Mouse (Mus musculus): ENCODE measurements around the gene Rxrb.

The Rxrb gene

DNA sequence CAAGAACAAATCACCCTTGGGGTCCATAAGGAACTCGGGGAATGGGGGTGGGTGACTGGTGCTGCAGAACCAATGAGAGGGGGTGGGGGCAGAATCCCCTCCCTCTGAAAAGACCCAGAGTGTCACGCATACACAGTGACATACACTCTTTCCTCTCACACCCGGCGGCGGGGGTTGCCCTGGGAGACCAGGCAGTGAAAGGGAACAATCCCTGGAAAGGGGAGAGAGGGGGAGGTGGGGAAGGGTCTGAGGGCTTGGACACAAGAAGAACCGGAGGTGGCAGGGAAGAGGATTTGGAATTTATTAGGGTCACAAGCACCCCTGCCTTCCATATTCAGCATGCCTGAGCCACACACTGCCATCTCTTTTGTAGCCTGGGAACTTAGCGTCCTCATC lies 5.9 kb upstream of the Rxrb start:
- peak; percentile 50 for DNase-seq (ENCODE audit: low spot score)

DNA sequence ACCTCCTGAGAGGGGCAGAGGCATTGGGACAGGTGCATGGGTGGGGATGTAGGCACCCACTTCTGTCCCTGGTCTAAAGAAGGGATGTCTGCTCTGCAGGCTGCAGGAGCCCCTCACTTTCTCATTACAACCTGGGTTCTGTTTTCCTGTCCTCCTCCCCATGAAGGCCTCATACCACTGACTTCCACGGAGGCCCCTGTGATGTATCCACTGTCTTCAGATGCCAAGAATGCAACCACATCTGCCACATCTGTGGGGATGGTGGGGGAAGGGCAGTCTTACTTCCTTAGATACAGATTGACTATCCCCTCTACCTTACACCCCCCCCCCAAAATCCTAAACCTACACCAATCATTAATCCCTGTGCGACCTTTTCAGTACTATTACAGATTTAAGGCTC lies 5.4 kb upstream of the Rxrb start:
- DNase-seq (ENCODE audit: low spot score): no peak

DNA sequence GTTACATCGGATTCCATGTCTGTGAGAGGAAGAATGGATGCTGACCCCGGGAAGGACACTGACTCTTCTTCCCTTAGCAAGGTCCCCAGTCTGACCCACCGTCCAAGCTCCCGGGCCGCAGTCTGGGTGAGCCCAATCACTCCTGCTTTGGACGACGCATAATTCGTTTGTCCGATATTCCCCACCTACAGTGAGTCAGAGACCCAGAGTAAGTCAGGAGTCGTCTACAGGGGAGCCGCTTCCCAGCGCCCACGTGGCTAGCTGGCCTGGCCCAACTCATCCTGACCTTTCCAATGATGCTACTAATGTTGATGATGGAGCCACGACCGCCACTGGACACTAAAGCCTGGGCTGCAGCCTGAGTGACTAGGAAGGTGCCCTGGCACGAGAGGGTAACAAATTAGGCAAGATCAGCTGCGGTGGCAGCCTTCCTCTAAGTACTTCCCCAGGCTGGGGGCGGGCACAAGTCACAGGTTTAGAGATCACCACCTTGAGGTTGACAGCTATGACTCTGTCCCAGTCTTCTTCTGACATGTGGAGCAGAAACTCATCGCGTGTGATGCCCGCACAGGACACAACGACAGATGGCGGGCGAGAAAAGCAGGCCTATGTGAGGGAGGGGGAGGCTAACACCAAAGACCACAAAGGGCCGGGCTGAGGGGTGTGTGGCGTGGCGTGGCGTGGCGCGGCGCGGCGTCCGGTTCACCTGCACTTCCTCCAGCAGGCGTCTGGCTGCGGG lies 4.5 kb upstream of the Rxrb start:
- no peak for DNase-seq (ENCODE audit: low spot score)

DNA sequence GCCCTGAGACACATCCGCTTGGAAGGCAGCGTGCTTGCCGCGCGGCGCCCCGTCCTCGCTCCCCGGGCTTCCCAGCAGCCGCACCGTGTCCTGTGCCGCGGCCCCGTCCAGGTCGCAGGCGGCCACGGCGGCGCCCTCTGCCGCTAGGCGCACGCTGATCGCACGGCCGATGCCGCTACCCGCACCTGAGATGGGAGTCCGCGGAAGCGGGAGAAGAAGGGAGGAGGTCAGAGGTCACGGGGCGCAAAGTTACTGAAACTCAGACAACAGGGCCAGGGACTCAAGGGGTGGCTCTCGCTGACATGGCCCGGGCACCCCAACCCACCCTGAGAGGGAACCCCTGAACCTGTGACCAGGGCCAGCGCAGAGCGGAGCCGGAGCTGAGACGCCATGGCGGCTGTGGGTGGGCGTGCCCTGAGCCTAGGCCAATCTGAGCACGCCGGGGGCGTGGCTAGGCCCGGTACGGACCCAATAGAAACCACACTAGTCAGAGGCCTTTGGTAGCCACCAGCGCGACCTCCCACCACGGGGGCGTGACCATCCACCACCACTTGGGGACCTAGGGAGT lies 3.9 kb upstream of the Rxrb start, which contains the start of gene H2-Ke6:
H2-Ke6 (minus strand) TSS at position 405 of the 568 bp plus-strand sequence.
- DNase-seq (ENCODE audit: low spot score): peak; percentile 95

DNA sequence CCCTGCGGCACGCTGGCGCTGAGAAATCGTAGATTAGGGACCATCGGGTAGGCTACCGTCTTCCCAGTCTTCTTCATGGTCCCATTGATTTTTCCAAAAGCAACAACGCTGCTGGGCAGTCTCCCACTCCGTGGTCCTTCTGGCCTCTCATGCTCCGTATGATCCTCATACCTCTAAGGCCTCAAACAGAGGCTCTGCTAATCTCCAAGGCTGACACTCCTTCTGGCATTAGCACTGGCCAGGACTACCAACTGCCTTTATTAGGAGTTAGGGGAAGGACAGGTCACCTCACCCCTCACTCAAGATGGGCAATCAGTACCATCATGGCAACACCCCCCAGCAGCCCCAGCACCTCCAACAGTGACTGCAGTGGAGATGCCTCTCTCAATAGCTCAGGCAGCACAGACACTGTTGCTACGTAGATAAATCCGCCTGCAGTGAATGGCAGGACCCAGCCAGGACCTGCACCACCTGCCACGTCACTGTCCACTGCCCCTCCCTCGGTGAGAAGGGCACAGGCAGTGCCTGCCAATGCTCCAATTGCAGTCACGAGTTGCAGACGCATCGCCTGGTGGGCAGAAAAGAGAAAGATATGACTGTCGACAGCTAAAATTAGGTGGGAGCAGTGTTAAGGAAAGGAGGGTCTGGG lies 3.0 kb upstream of the Rxrb start:
- DNase-seq (ENCODE audit: low spot score): no peak

DNA sequence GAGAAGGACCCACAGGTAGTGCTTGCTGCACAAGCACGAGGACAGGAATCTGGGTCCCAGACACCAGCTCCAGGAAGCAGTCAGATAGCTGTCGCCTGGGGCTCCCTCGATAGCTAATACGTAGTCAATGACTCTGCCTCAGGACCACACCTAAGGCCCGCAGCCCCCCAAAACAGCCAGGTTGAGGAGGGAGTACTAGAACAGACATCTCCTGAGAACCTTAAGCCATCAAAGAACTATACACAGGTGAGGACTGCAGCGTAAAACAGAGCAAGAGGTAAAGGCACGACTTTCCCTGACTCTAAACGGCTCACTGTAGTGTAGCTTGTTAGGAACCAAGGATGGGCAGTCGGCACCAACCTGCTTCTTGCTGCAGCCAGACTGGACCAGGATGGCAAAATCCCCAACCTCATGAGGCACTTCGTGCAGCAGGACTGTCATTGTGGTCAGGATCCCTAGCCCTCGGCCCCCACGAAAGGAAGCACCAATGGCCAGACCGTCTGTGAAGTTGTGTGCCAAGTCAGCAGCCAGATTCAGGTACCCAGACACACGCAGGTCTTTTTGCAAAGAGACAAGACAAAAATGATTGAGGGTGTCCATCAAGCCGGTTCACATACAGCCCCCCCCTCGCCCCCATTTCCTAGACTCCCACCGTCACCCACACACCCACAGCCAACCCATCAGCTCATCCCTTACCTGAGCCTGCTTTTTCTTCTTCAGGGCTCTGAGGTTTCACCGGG lies 2.3 kb upstream of the Rxrb start:
- no peak for DNase-seq (ENCODE audit: low spot score)

DNA sequence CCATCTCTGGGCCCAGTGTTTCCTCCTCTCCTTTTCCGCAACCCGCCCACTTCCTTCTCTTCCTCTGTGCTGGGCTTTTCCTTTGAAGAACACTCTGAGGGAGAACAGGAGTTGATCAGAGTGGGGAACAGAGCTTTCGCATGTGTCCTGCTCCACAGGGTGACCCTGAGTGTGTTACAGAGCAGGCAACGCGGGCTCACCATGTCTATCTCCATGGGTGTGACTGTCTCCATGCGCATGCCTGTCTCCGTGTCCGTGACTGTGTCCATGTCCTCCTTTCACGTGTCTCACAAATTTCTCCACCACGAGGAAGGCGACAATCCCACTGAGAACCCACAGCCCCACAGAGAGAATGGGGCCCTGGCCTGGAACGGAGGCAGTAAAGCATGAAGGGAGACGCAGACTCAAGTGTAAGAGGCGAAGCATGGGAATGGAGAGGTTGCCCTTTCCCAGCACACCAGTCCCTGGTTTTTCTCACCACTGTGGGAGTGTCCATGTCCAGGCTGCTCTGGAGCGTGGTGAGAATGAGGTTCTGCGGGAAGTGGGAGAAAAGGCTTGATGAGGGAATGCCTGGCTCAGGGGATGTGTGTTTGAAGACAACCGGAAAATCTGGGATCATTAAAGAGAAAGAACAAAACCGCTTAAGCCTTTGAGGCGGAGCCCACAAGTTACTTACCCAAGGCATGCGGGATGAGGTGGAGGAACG lies 1.6 kb upstream of the Rxrb start:
- no peak for DNase-seq (ENCODE audit: low spot score)

DNA sequence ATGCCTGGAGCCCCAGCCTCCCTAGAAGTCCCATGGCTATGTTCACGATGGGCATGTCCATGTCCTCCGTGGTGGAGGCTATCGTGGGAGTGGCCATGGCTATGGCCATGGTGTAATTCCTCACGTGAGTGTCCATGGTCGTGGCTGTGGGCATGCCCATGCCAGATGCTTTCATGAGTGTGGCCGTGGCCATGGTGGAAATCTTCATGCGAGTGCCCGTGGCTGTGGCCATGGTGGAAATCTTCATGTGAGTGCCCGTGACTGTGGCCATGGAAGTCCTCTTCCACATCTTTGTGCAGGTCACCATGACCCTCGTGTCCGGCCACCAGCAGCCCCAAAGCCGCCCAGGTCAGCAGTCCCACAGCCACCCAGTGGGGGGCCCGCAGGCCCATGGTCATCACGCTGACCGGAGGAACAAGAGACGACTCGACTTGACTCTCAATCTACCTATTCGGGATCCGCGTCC lies 718 bp upstream of the Rxrb start:
- DNase-seq (ENCODE audit: low spot score): no peak

DNA sequence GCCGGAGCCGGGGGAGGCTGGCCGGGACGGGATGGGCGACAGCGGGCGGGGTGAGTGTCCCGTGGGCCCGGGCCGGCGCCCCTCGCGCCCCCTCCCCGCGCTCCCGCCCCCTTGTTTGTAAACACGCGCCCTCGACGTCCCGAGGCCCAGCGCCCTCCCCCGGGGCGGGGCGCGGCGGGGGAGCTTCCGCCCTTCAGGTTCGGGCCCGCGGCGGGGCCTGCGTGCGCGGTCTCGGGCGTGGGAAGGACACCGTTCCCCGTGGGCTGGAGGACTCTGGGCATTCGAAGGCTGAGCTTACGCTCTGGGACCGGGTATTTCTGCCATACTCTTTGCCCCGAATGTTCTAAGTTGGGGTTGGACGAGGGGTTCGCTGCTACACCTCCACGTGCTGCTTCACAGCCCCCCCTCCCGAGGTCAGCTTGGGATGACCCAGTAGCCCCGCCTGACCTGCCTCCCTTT lies 591 bp downstream of the Rxrb start:
- peak; percentile 85 for DNase-seq (ENCODE audit: low spot score)

DNA sequence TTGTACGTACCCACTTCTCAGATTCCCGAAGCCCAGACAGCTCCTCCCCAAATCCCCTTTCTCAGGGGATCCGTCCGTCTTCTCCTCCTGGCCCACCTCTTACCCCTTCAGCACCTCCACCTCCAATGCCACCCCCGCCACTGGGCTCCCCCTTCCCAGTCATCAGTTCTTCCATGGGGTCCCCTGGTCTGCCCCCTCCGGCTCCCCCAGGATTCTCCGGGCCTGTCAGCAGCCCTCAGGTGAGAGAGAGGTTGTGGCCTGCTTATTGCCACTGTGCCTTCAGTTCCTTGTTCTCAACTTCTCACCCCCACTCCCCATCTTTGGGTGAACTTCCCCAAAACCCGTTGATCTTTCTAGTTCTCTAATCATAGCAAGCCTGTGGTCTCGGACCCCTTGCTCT lies 1.2 kb downstream of the Rxrb start:
- no peak for DNase-seq (ENCODE audit: low spot score)

DNA sequence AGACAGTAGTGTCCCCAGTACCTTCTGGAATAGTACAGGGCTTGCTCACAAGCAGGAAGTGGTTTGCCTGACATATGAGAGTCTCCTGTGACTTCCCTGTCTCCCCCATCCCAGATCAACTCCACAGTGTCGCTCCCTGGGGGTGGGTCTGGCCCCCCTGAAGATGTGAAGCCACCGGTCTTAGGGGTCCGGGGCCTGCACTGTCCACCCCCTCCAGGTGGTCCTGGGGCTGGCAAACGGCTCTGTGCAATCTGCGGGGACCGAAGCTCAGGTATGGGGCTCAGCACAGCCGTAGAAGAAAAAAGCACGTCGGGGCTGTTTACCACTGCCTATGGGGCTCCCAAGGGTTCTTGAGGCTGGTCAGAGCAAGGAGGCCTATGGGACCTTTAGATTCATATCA lies 1.8 kb downstream of the Rxrb start:
- no peak for DNase-seq (ENCODE audit: low spot score)

DNA sequence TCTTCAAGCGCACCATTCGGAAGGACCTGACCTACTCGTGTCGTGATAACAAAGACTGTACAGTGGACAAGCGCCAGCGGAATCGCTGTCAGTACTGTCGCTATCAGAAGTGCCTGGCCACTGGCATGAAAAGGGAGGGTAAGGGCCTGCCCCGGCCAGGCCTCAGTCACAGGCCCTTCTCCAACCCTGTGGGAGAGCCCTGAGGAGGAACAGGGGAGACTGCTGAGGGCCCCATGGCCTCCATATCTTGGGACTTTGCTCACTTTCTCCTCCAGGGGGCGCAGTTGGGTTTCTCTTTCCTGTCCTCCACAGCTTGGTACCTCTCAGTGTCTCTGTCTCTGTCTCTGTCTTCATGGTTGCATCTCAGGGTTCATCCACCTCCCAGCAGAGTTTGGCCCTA lies 2.5 kb downstream of the Rxrb start:
- peak; percentile 50 for DNase-seq (ENCODE audit: low spot score)

DNA sequence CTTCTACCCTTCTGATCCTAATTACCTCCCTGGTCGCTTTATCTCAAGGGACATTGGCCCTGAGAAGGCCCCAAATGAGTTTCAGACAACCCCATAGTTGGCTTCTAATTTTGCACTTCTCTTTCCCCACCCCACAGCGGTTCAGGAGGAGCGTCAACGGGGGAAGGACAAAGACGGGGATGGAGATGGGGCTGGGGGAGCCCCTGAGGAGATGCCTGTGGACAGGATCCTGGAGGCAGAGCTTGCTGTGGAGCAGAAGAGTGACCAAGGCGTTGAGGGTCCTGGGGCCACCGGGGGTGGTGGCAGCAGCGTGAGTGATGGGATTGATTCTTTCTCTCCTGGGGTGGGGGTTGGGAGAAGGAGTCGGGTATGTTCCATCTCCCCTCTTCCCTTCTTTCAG lies 3.9 kb downstream of the Rxrb start:
- no peak for DNase-seq (ENCODE audit: low spot score)

DNA sequence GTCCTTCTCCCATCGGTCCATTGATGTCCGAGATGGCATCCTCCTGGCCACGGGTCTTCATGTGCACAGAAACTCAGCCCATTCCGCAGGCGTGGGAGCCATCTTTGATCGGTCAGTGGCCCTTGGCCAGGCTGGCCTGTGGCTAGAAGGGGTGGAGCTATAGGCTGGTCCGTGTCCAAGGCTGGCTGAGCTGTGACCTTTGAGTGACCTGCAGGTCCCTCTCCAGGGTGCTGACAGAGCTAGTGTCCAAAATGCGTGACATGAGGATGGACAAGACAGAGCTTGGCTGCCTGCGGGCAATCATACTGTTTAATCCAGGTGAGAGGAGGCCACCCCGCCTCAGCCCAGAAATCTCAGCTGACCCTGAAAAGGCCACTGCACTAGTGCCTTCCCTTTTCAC lies 5.0 kb downstream of the Rxrb start:
- peak; percentile 57 for DNase-seq (ENCODE audit: low spot score)

DNA sequence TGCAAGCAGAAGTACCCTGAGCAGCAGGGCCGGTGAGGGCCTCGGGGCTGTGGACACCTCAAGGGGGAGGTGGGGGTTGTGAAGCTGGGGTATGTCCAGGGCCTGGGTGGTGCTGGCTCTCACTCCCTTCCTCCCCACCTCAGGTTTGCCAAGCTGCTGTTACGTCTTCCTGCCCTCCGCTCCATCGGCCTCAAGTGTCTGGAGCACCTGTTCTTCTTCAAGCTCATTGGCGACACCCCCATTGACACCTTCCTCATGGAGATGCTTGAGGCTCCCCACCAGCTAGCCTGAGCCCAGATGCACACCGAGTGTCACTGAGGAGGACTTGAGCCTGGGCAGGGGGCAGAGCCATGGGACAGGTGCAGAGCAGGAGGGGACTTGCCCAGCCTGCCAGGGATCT lies 5.6 kb downstream of the Rxrb start:
- DNase-seq (ENCODE audit: low spot score): no peak

DNA sequence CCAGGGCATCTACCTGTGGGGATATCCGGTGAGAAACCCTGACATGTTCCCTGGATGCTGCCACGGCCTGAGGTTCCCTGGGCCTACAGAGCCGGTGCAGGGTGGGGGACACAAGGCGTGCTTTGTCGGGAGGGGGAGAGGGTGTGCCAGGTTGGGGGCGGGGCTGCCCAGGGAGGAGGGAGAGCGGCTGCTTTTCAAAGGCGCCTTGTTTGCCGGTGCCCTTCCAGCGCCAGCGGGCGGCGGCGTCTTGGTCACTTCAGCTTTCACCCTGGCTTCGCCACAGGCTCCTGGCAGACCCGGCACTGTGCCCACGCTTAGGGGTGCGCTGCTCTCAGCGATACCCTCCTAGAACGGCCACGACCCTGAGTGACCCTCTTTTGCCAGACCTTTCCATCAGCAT lies 6.8 kb downstream of the Rxrb start:
- no peak for DNase-seq (ENCODE audit: low spot score)

DNA sequence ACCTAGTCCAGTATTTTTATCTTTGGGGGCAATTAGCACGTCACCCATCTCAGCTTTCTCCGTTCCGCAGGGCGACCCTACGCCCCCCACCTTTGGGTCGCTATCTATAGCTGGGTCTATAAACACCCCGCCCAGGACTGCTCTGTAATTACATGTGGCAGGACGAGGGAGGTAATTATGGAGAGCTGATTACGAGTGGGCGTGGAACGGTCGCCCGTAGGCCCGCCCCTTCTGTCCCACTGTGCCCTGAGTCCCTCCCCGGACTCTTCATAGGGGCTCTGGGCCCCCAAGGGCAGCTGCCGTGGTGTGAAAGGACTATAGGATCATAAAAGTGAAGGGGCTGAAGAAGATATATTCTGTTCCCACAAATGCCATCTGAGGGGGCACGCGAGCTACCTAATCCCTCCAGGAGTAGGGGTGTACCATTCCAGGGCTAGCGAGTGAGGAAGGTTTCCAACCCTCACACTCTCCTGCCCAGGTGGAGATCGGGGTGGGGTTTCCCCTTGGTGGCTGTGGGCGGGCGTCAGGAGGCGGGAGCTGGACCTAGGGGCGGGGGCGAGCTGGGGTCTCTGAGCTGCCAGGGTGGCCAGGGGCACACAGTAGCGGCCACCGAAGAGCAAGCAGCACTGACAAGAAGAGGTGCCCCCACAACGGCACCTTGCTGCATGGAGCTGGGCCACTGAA lies 7.4 kb downstream of the Rxrb start, which contains the start of gene Col11a2:
Col11a2 (plus strand) TSS at position 560 of the 684 bp plus-strand sequence.
- DNase-seq (ENCODE audit: low spot score): no peak

DNA sequence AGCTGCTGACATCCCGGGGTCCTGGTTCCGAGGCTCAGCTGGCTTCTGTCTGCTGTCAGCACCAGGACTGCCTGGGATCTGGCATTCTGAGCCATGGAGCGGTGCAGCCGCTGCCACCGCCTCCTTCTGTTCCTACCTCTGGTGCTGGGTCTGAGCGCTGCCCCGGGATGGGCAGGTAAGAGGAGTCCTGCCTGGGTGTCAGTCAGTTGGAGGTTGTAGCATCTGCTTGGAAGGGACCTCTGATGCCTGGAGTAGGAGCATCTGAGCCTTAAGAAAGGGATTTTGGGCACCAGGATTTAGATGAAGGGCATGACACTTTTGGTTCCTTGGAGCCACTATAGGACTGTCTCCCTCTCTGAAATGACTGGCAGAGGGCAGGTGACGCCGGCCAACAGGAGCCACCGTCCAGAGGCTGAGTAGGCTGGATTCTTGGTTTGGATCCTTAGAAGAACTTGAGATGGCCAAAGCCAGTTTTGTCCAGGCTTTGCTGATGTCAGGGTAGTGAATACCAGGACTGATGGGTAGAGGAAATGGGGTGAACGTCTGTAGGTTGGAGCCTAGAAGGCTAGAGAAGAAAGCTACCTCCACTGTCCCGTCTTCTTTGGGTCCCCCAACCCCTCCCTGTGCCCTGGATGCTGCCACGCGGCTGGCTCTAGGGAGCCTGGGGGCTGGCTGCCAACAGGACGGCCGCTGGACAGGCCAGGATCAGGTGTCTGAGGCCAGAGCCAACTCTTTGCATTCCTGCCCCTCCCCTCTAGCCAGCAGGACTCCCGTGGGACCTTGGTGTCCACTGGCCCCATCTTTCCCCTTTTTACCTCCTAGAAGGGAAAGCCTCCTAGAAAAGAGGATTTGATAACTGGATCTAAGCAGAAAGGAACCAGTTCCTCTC lies 8.2 kb downstream of the Rxrb start:
- no peak for DNase-seq (ENCODE audit: low spot score)

DNA sequence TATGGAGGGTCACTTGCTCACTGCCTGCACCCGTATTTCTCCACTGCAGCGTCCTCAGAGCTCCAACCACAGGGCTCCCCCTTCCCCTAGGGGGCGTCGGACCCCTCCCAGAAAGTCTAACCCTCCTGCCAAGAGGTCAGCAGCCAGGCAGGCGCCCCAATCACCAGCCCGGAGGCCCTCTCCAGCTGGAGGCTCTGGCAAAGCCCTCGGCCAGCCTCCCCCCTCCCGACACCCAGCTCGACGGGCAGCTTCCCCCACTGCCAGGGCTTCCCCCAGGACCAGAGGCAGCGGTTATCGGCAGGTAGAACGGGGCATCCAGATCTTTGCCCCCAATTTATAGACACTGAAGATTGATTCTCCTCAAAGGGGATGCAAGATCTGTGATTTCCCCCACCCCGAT lies 14.3 kb downstream of the Rxrb start:
- no peak for DNase-seq (ENCODE audit: low spot score)

DNA sequence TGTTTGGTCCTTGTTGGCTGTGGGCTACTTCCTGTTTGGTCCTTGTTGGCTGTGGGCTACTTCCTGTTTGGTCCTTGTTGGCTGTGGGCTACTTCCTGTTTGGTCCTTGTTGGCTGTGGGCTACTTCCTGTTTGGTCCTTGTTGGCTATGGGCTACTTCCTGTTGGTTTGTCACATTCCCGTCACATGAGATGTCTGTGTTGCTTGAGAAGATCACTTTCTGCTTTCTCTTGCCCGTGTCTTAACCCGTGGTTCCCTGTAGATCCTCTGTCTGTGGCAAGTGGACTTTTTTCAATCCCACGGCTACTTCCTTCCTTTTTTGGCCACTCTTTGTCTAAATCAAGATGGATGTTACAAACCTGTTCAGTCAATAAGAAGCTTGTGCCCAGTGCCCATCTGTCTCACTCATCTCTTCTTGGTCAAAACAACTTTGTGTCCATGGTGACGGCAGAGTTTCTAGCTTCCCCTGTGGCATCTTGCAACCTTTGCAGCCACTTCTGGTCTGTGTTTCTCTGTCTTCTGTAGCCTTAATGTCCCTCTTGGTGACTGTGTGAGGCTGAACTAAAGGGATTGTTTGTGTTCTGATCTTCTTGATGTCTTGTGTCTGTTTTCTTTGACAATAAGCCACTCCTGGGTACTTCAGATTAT lies 15.9 kb downstream of the Rxrb start:
- DNase-seq (ENCODE audit: low spot score): no peak
